Mouse (Mus musculus) layer of hippocampus, postnatal 14 days (tissue): ENCODE results near the gene Paqr7. TPM values are rescaled to one million over a fixed set of nuclear protein-coding genes. Genes with fewer than 3 reads are reported as not detected.

Experiments used
- DNase-seq, 2 experiments: peaks; one replicate each; pipeline ENCODE4 v3.0.0; 2021 to 2022; ENCODE audit warnings: low spot score in 2 of 2, mixed read lengths in 1 of 2
- long read RNA-seq, 2 experiments: library from polyadenylated mRNA; stranded (forward); transcript quantifications; one replicate each; pipeline ENCODE4 v2.0.0; 2021
- total RNA-seq, 2 experiments: library from RNA; stranded (reverse); gene quantifications; 2 replicates each; pipeline ENCODE4 v1.2.3; 2021

The Paqr7 gene
- total RNA-seq: 10 to 100 TPM; 47.7 to 54.8 TPM
- long read RNA-seq, experiment 1, transcript Paqr7-205 (3 exons, 890 nt): minor isoform, 12 of 44 reads
- long read RNA-seq, experiment 1, transcript Paqr7-201 (2 exons, 2,351 nt): major isoform, 20 of 44 reads
- long read RNA-seq, experiment 1, partial matches to known transcripts: 0 of 44 reads
- long read RNA-seq, experiment 1, other reads (novel, unspliced or antisense): 12 of 44 reads
- long read RNA-seq, experiment 2, transcript Paqr7-205 (3 exons, 890 nt): minor isoform, 11 of 71 reads
- long read RNA-seq, experiment 2, transcript Paqr7-201 (2 exons, 2,351 nt): major isoform, 21 of 71 reads
- long read RNA-seq, experiment 2, partial matches to known transcripts: 37 of 71 reads
- long read RNA-seq, experiment 2, other reads (novel, unspliced or antisense): 1 of 71 reads

DNA sequence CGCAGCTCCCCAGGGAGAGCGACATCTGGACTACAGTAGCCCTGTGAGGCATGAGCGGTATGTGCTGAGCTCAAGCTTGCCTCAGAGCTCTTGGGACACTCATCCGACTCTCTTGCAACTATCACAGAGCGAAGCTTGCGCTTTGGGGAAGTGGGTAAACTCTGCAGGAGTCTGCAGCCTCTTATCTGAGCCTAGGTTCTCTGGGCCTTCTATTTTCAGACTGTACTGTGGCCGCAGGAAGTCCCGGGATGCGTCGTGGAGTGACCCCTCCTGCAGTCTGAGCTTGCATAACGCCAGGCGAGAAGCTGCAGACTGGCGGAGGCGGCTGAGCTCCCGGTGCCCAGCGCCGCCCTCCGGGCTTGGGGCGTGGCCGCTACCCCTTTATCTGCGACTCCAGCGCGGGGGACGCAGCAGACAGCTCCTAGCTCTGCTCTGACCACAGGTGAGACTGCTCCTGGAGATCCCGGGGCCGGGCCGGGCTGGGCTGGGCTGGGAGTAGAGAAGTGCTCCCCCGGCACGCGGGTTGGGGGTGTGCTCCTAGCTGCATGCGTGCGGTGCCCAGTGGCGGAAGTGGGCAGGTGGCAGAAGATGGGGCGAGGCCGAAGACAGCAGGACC is at the start of gene Paqr7:
Paqr7 (plus strand) TSS at position 103 of the 616 bp plus-strand sequence.
- DNase-seq: peak; percentile 64 to 72

DNA sequence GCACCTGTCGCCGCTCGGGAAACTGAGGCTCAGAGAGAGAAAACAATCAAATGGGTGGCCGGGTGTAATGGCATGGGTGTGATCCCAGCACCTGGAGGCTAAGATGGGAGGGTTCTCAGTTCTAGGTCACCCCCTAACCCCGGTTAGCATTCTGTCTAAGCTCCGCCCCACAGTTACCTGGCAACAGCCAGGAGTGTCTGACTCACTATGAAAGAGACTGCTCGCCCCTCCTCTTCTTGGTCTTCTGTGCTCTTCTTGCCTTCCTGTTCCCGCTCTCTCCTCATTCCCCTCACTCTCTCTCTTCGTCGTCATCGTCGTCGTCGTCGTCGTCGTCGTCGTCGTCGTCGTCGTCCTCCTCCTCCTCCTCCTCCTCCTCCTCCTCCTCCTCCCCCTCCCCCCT is 48.5 kb upstream of the Paqr7 start:
- no peak for DNase-seq

DNA sequence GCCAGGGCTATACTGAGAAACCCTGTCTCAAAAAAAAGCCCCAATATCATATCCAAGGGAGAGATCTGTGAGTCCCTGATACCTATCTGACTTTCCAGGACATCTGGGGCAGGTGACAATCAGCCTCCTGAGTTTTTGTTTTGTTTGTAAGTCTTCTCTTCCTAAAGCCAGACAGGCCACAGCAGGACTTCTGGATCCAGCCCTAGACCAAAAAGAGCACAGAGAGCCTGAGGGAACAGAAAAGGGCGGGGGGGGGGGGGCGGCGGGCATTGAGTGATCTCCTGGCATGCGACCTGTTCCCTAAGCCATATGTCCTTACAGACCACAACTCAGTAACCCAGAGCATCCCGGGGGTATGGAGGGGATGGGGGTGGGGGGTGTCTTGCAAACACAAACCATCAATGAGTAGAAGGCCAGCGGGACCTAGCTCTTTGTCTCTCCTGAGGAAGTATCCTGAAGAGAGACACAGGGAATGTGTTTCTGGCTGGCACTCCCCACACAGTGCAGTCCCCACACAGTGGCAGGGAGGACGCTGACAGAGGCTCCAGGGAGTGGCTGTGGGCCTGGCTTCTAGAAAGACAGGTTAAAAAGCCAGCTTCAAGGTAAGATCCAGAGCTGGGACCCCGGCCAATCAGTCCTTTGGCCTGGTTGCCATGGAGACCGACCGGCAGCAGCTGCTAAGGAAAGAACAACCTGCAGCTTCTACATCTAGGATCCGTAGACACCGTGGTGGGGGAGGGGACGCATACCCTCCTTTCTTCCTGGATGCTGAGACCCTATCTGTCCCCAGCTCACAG is 46.7 kb upstream of the Paqr7 start:
- DNase-seq: no peak

GRCm38 (mm10) chr4:134450392-134451195 is 45.9 kb upstream of the Paqr7 start:
- DNase-seq: peak in 1 of 2 experiments; percentile 47

GRCm38 (mm10) chr4:134451484-134451883 is 45.0 kb upstream of the Paqr7 start:
- DNase-seq: no peak

DNA sequence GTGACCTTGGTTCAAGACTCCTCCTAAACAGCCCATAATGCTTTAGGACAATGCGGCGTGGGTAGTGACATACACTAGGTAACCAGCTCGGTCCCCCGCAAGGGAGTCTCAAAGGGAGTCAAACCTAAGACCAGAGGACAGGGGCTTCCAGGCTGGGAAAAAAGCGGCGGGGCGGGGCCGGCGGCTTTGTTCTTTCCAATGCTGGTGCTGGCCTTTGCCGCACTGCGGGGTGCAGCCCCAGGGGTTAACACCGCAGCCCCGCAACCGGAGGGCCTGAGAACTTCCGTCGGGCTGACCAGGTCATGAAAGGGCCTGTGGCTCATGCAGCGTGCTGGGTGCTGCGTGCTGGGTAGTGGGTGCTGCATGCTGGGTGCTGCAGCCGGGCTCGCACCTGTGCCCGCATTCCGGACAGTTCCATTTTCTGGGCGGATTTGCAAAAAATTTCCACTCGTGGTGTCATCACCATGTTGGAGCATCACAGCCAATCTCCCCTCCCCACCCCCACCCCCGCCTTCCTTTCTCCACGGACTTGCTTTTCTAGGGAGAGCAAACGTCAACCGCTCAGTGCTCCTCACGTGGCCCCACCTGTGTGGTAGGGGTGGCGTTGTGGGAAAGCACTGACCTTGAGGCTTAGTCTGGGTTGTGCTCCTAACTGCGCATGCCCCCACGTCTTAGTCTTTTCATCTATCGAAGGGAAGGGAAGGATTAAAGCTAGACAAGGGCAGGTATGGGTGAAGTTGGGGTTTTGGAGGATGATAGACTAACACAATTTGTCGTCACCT is 42.7 kb upstream of the Paqr7 start:
- DNase-seq: no peak

- DNase-seq: no peak
Observed at GRCm38 (mm10) chr4:134455310-134455709, 41.2 kb upstream of the Paqr7 start.

DNA sequence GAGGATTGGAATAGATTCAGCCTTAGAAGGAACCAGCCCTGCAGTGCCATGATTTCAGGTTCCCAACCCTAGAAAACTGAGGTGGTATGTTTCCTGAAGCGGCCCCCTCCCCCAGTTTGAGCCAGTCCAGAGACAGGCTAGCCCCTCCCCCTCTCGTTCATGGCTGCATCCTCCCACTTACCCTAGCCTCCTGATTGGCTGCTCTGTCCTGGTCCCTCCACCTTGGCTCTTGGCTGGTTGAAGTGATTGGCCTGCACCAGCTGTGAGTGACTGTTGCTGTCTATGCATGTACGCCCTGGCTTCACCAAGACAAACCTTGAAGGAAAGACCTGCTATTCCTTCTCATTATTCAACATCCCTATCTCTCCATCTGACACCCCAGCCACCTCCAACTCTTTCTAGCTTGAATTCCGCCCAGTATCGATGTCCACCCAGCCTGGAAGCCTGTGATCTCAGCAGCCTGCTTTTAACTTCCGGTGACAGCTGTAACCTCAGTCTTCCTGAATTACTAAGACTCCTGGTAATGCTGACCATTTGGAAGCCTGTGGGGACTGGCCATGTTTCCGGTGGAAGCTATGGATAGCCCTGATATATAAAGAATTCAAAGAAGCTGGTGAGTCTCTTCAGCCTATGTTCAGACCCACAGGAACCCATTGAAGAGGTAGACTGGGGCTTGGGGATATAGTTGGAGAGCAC is 39.2 kb upstream of the Paqr7 start:
- no peak for DNase-seq

DNA sequence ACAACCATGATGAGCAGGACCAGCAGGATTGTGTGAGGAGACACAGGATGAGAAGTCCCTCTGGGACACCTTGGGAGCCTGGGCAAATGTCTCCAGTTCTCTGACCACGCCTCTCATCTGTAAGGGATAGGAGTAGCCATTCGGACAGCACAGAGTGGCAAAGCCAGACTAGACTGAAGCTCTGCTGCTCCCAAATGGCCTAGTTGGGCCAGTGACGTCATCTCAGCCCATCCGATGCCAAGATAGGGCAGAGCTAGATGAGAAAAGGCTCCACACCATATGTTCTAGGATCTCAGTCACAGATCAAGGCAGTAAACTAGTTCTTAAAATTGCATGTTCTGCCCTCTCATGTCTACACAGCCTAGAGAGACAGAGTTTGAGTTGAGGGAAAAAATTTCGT is 37.6 kb upstream of the Paqr7 start:
- DNase-seq: no peak

DNA sequence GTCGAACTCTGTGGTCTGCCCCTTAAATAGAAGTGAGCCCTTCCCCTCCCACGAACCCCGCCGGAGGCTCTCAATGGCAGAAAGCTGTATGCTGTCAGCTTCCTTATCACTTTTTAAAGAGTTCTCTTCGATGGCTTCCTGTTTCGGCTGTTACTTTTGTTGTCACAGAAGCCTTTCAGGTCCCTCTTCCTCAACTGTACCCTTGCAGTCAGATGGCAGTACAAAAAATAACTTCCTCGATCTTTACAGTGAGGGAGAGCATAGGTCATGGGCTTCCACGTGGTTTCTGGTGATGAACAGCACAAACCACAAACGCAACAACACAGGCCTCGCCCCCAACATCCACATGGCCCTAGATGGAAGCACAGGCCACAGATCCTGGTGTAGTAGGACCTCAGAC is 36.2 kb upstream of the Paqr7 start:
- no peak for DNase-seq

GRCm38 (mm10) chr4:134461252-134461651 is 35.2 kb upstream of the Paqr7 start:
- no peak for DNase-seq

DNA sequence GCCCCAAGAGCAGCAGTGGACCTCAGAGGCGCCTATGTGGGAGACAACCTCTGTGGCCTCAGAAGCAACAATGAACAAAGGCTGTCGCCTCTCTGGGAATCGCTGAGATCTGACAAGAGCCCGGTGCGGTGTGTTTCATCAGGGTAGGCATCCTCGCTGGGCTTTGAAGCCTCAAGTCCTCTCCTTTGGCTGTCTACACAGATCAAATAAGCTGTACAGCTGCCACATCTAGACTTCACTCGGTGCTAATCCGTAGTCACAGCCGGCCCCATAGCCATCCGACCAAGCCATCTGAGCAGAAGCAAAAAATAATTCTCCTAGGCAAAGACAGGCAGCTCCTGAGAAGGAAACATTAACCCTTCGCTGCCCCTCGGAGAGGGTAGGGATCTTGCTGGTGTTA is 30.7 kb upstream of the Paqr7 start:
- no peak for DNase-seq

GRCm38 (mm10) chr4:134466381-134467262 is 29.9 kb upstream of the Paqr7 start:
- DNase-seq: no peak

GRCm38 (mm10) chr4:134467435-134468214 is 28.9 kb upstream of the Paqr7 start:
- DNase-seq: no peak

DNA sequence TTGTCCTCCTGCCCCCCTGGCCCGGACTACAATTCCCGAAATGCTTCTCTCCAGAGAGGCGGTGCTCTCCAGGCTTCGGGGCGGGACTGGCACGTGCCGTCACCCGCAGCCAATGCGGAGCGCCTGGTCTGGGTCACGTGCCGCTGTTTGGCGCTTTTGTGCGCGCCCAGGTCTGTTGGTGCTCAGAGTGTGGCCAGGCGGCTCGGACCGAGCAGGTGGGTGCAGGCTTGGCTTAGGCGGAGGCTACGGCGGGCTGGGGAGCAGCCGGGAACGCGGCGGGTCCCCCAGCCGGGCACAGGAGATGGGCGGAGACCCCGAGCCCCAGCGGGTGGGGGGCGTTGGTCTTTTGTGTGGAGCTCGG is 28.3 kb upstream of the Paqr7 start, which contains the start of gene Stmn1:
Stmn1 (plus strand) TSS at position 106 of the 361 bp plus-strand sequence.
- peak; percentile 92 to 96 for DNase-seq

GRCm38 (mm10) chr4:134468578-134469266 is 27.8 kb upstream of the Paqr7 start:
- DNase-seq: peak; percentile 90 to 95

DNA sequence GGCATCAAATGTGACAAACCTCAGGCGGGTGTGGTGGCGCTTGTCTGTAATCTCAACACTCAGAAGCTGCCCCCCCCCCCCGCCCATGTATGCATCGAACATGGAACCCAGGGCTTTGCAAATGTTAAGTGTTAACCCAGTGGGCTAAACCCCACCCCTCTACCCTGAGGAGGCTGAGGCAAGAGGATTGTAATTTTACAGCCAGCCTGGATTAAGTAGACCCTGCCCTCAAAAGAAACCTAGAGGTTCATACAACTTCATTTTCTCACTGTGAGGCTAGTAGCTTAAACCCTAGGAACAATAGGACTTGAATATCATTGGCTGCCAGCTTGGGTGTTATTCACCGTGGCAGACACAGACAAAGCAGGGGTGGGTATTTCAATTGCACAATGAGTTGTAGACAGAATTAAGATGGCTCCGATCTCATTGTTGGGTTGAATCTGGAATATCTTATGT is 27.1 kb upstream of the Paqr7 start:
- DNase-seq: no peak
